Mouse (Mus musculus) embryonic facial prominence, embryonic 15.5 days (tissue): Measurements from ENCODE around the gene Ubp1. TPM values are rescaled to one million over a fixed set of nuclear protein-coding genes. Genes with fewer than 3 reads are reported as not detected.
"Not testable (repeated sequence)": the region's sequence is repeated elsewhere in the genome, so short reads cannot be mapped to it uniquely, and the experiment has no call there.

Source experiments
- ATAC-seq: fragments of 200-750 bp; cut with Nextera tagmentation; 2 replicates; pipeline ENCODE4 v1.8.0; 2017; ENCODE audit warnings: low read depth, moderate TSS enrichment; ENCODE audit not compliant: insufficient number of reproducible peaks, low FRiP score, low TSS enrichment
- H3K27ac ChIP-seq: fragments of 300-500 bp; sonication (generic); replicated peaks from 2 replicates; pipeline ENCODE4 v1.5.1; 2015; ENCODE audit warnings: mild to moderate bottlenecking, inconsistent platforms
- H3K27me3 ChIP-seq: fragments of 300-500 bp; sonication (generic); 2 replicates; pipeline ENCODE4 v1.6.1; 2015; ENCODE audit warnings: inconsistent platforms
- H3K36me3 ChIP-seq: fragments of 300-500 bp; sonication (generic); 2 replicates; pipeline ENCODE4 v1.6.1; 2015; ENCODE audit warnings: mild to moderate bottlenecking, inconsistent platforms
- H3K4me1 ChIP-seq: fragments of 300-500 bp; sonication (generic); 2 replicates; pipeline ENCODE4 v1.6.1; 2015; ENCODE audit warnings: inconsistent platforms
- H3K4me2 ChIP-seq: fragments of 300-500 bp; sonication (generic); replicated peaks from 2 replicates; pipeline ENCODE4 v1.6.1; 2015; ENCODE audit warnings: mild to moderate bottlenecking, inconsistent platforms
- H3K4me3 ChIP-seq: fragments of 300-500 bp; sonication (generic); replicated peaks from 2 replicates; pipeline ENCODE4 v1.5.1; 2015; ENCODE audit warnings: mild to moderate bottlenecking, inconsistent platforms
- H3K9ac ChIP-seq: fragments of 300-500 bp; sonication (generic); 2 replicates; pipeline ENCODE4 v1.6.1; 2015; ENCODE audit warnings: inconsistent platforms
- H3K9me3 ChIP-seq: fragments of 300-500 bp; sonication (generic); replicated peaks from 2 replicates; pipeline ENCODE4 v1.6.1; 2016; ENCODE audit warnings: inconsistent platforms
- WGBS: fragments of 180-500 bp; shearing (Covaris S2); methylation state at CpG from one replicate; pipeline ENCODE4 v1.1.7; 2015; 5-methylcytosine and 5-hydroxymethylcytosine counted together
- polyA plus RNA-seq: library from polyadenylated mRNA; unstranded; fragments of >200 nt; fragmentation: Nextera tagmentation; extraction: Ambion mirVana; gene quantifications from 2 replicates; pipeline ENCODE4 v1.2.1, GENCODE M21; 2015

Ubp1 gene
- 35.6 and 37.2 TPM in 2 replicates for polyA plus RNA-seq

DNA sequence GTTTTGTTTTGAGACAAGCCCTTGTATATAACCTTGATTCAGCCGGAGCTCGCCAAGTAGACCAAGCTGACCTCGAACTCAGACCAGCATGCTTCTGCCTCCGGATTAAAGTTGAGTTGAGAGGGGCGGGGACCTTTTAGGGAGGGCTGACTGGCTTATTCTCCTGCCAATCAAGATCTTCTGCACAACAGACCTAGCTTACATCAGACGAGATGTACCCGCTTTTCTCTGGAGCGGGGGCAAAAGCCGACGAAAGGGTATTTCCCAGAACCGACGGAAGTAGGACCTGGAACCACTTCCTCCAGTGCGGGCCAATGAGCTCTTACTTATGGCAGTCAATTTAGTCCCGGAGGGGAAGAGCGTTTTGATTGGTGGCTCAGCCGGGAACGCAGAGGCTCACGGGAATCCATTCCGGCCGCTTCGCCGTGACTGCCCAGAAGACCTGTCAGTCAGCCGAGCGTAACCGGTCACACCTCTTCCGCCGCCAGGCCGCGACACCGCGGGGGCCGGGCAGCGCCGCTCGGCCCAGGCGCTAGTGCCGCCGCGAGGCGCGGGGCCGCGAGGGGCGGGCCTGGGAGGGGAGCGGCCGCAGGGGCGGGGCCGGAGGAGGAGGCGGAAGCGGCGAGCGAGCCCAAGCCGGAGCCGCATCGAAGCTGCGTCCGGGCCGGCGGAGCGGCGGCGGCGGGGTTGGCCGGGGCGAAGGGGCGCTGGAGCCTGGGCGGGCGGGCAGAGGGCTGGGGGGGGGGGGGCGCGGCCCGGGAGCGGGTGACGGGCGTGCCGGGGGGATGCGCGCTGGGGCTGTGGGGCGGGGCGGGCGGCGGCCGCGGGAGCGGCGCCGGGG is at the start of gene Ubp1:
Ubp1 (plus strand) TSS at position 401 of the 841 bp plus-strand sequence.
- WGBS, result under 1% methylated on average over 62 of the region's 86 CpGs
- Histone ChIP-seq H3K4me3 (peak within 1 kb of the TSS; percentile 97), H3K4me1 (peaks cover 23% of the 10 kb centered on the region), H3K36me3 (no peaks in the 10 kb centered on the region), H3K27me3 (no peaks in the 10 kb centered on the region), H3K9ac (peak within 1 kb of the TSS; percentile 89), H3K27ac (peak within 1 kb of the TSS; percentile 89), H3K4me2 (peak within 1 kb of the TSS; percentile 71), H3K9me3 (no peaks in the 10 kb centered on the region)
- ATAC-seq, result peak; percentile 98

GRCm38 (mm10) chr9:113894903-113895302 is 35.8 kb upstream of the Ubp1 start:
- H3K4me3 ChIP-seq, result no peak overlapping the region
- no peak overlapping the region for H3K9ac ChIP-seq
- no peaks in the 10 kb centered on the region for H3K27me3 ChIP-seq
- no peak overlapping the region for H3K4me2 ChIP-seq
- WGBS, result 87% methylated on average over 3 of the region's 3 CpGs
- ATAC-seq, result no peak
- H3K27ac ChIP-seq, result no peak overlapping the region
- no peaks in the 10 kb centered on the region for H3K4me1 ChIP-seq
- no peaks in the 10 kb centered on the region for H3K9me3 ChIP-seq
- H3K36me3 ChIP-seq, result peaks cover 40% of the 10 kb centered on the region

GRCm38 (mm10) chr9:113903136-113903535 is 27.6 kb upstream of the Ubp1 start:
- no peak overlapping the region for H3K27ac ChIP-seq
- ATAC-seq, result no peak
- H3K4me1 ChIP-seq, result no peaks in the 10 kb centered on the region
- no peak overlapping the region for H3K4me3 ChIP-seq
- H3K9me3 ChIP-seq, result no peaks in the 10 kb centered on the region
- H3K27me3 ChIP-seq, result no peaks in the 10 kb centered on the region
- no peak overlapping the region for H3K9ac ChIP-seq
- no peak overlapping the region for H3K4me2 ChIP-seq
- 65% methylated on average over 4 of the region's 4 CpGs for WGBS
- peaks cover 40% of the 10 kb centered on the region for H3K36me3 ChIP-seq

DNA sequence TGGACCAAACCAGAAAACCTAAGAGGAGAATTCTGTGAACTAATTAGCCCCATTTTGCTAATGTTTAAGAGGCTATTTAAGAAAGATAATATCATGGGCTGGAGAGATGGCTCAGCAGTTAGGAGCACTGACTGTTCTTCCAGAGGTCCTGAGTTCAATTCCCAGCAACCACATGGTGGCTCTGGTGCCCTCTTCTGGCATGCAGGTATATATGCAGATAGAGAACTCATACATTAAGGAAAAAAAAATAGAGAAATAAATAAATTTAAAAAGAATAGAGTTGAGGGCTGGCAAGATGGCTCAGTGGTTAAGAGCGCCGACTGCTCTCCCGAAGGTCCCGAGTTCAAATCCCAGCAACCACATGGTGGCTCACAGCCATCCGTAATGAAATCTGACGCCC is 26.4 kb upstream of the Ubp1 start:
- not testable (repeated sequence) for ATAC-seq, H3K4me1 ChIP-seq, H3K27ac ChIP-seq, H3K4me3 ChIP-seq, H3K9me3 ChIP-seq, H3K27me3 ChIP-seq, H3K9ac ChIP-seq, H3K4me2 ChIP-seq
- WGBS, result 96% methylated on average over 6 of the region's 6 CpGs
- peaks cover 42% of the 10 kb centered on the region for H3K36me3 ChIP-seq

GRCm38 (mm10) chr9:113915789-113916188 is 14.9 kb upstream of the Ubp1 start:
- Histone ChIP-seq H3K4me3 (no peak overlapping the region), H3K4me1 (no peaks in the 10 kb centered on the region), H3K27me3 (no peaks in the 10 kb centered on the region), H3K36me3 (peaks cover 38% of the 10 kb centered on the region), H3K9me3 (no peaks in the 10 kb centered on the region), H3K27ac (no peak overlapping the region), H3K4me2 (no peak overlapping the region), H3K9ac (no peak overlapping the region)
- WGBS, result 97% methylated on average over 5 of the region's 5 CpGs
- no peak for ATAC-seq

DNA sequence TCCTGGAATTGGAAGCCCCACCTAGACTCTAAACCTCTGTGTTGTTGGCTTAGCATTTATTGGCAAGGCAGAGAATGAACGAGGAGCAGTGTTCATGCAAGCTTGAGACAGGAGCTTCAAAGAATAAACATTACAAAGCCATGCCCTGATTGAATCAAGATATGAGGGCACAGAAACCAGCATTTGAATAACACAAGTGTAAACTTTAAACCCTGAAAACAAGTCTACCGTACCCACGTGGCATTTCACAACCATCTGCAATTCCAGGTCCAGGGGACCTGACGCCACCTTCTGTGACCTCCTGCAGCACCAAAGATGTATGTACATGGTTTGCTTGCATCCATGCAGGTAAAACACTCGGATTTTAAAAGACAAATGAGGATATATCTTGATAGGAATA is 8.1 kb upstream of the Ubp1 start:
- no peak overlapping the region for H3K4me3 ChIP-seq
- H3K4me2 ChIP-seq, result no peak overlapping the region
- no peak for ATAC-seq
- no peaks in the 10 kb centered on the region for H3K9me3 ChIP-seq
- no peaks in the 10 kb centered on the region for H3K27me3 ChIP-seq
- H3K4me1 ChIP-seq, result no peaks in the 10 kb centered on the region
- H3K36me3 ChIP-seq, result peaks cover 29% of the 10 kb centered on the region
- no peak overlapping the region for H3K9ac ChIP-seq
- 91% methylated on average over 5 of the region's 5 CpGs for WGBS
- no peak overlapping the region for H3K27ac ChIP-seq

GRCm38 (mm10) chr9:113924883-113925282 is 5.9 kb upstream of the Ubp1 start:
- Histone ChIP-seq H3K27me3 (no peaks in the 10 kb centered on the region), H3K4me1 (0 out of 2 replicates have a peak, but pooled peaks cover under 1% of the 10 kb centered on the region), H3K4me2 (no peak overlapping the region), H3K4me3 (no peak overlapping the region), H3K27ac (peak overlapping the region; percentile 14; the same call in 1 of the 2 replicates), H3K36me3 (peaks cover 25% of the 10 kb centered on the region), H3K9ac (no peak overlapping the region), H3K9me3 (no peaks in the 10 kb centered on the region)
- WGBS, result 84% methylated on average over 5 of the region's 5 CpGs
- no peak for ATAC-seq

DNA sequence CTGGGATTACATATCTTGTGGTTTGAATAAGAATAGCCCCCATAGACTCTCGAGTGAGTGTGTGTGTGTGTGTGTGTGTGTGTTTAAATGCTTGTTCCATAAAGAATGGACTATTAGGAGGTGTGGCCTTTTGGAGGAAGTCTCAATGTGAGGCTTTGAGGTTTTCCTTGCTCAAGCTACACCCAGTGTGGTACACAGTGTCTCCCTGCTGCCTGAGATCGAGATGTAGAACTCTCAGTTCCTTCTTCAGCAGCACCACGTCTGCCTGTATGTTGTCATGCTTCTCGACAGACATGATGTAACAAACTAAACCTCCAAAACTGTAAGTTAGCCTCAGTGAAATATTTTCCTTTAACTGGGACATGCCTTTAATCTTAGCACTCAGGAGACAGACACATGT is 2.1 kb upstream of the Ubp1 start:
- Histone ChIP-seq H3K4me3 (no peak overlapping the region), H3K9ac (no peak overlapping the region), H3K9me3 (no peaks in the 10 kb centered on the region), H3K4me1 (peaks cover 20% of the 10 kb centered on the region), H3K27me3 (no peaks in the 10 kb centered on the region), H3K27ac (no peak overlapping the region), H3K4me2 (no peak overlapping the region), H3K36me3 (peaks cover 4% of the 10 kb centered on the region; the same call in 1 of the 2 replicates)
- no peak for ATAC-seq
- 78% methylated on average over 4 of the region's 4 CpGs for WGBS

DNA sequence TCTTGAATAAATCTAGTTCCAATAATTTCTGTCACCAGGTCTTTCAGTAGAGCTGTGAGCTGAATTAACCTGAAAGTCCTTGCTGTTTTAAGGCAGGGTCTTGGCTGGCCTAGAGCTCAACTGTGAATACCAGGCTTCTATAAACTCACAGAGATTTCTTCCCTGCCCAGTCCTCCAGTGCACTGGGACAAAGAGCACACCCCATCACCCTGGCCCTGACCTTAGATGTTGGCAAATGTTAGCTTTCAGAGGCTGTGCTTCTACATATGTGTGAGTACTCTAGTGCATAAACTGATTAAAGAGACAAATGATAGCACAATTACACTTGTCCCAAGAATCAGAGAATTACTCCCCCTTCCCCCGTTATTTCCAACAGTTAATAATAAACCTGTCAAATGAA is 1.1 kb upstream of the Ubp1 start:
- peak overlapping the region; percentile 70 for H3K4me2 ChIP-seq
- peak overlapping the region; percentile 97; the same call in 1 of the 2 replicates for H3K4me3 ChIP-seq

GRCm38 (mm10) chr9:113931375-113932099 is 803 bp downstream of the Ubp1 start:
- Histone ChIP-seq H3K9ac (peak overlapping the region; percentile 89), H3K4me1 (peaks cover 29% of the 10 kb centered on the region), H3K9me3 (no peaks in the 10 kb centered on the region), H3K36me3 (no peaks in the 10 kb centered on the region), H3K4me3 (peak overlapping the region; percentile 97), H3K4me2 (peak overlapping the region; percentile 71), H3K27ac (peak overlapping the region; percentile 89), H3K27me3 (no peaks in the 10 kb centered on the region)
- under 1% methylated on average over 64 of the region's 91 CpGs for WGBS
- ATAC-seq, result no peak

More for the DNA sequence above, 1.1 kb upstream of the Ubp1 start:
- H3K4me1 ChIP-seq, result peaks cover 22% of the 10 kb centered on the region
- 0 out of 2 replicates have a peak overlapping the region, but pooled peaks have one; percentile 89 for H3K27ac ChIP-seq
- WGBS, result 68% methylated on average over 1 of the region's 1 CpGs
- ATAC-seq, result no peak
- H3K9ac ChIP-seq, result no peak overlapping the region
- H3K27me3 ChIP-seq, result no peaks in the 10 kb centered on the region
- no peaks in the 10 kb centered on the region for H3K9me3 ChIP-seq
- H3K36me3 ChIP-seq, result peaks cover 2% of the 10 kb centered on the region; the same call in 1 of the 2 replicates

DNA sequence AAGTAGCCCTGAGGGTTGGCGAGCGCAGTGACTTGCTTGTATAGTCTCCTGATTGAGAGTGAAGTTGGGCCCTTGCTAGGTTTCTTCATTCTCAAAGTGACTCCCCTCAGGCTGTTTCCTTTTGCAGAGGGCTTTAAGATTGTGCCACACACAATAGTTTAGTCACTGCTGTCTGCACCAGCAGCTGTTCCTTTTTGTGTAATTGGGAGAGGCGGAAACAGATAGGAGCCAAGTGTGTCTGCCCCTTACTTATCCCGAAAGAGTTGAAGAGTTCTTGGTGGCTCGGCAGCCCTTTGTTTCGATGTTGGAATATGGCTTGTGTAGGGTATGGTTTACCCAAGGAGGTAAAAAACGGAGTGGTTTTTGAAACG is 1.4 kb downstream of the Ubp1 start:
- H3K4me3 ChIP-seq, result peak overlapping the region; percentile 97
- H3K4me1 ChIP-seq, result peaks cover 29% of the 10 kb centered on the region
- H3K4me2 ChIP-seq, result peak overlapping the region; percentile 71
- H3K9ac ChIP-seq, result peak overlapping the region; percentile 89
- no peaks in the 10 kb centered on the region for H3K36me3 ChIP-seq
- WGBS, result 2% methylated on average over 8 of the region's 8 CpGs
- no peak for ATAC-seq
- no peaks in the 10 kb centered on the region for H3K9me3 ChIP-seq
- no peaks in the 10 kb centered on the region for H3K27me3 ChIP-seq
- H3K27ac ChIP-seq, result peak overlapping the region; percentile 89
